Mouse (Mus musculus) retina, postnatal 7 days (tissue): ENCODE measurements around the gene Sfmbt1.

Experiments
- DNase-seq: peaks from one replicate; pipeline ENCODE4 v3.0.0-alpha.2; 2012; ENCODE audit warnings: low read depth, low spot score

The Sfmbt1 gene

DNA sequence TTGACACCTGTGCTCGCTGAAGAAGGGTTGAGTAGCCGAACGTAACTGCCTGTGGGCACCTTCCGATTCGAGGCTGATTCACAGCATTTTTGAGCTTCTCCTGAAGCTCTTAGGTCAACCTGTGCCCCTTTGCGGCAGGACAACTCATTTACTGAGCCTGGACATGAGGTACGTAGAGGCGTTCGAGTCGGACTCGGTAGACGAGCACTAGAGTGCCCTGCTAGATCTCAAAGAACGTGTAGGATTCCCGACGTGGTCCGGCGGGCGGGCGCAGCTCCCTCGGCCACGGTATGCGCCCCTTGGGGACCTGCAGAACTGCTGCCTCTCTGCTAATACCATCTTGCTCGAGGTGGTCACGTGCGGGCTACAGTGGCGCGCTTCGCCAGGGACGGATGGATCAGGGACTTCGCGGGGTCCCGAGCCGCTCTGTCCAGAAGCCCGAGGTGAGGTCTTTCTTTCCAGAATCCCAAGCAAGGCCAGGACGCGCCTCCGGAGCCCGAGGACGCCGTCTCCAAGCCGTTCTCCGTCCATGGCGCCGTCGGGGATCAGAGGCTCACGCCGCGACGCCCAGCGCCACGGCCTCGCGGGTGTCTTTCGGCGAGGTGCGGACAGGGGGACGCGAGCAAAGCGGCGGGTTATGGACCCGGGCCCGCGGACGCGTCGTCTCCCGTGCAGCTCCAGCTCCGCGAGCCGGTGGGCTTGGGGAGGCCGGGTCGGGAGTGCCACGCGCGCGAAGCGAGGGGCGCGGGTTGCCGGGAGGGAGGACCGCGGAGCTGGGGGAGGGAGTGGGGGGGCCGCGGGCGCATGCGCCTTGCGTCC lies at the start of gene Sfmbt1:
Gene Sfmbt1, plus strand, starts transcription at position 51 of the 819 bp plus-strand sequence.
- no peak for DNase-seq

GRCm38 (mm10) chr14:30666061-30666460 lies 48.6 kb upstream of the Sfmbt1 start:
- no peak for DNase-seq

GRCm38 (mm10) chr14:30666604-30667003 lies 48.0 kb upstream of the Sfmbt1 start:
- no peak for DNase-seq

GRCm38 (mm10) chr14:30670161-30670560 lies 44.5 kb upstream of the Sfmbt1 start:
- no peak for DNase-seq

GRCm38 (mm10) chr14:30671095-30671985 lies 43.3 kb upstream of the Sfmbt1 start:
- no peak for DNase-seq

GRCm38 (mm10) chr14:30671986-30672312 lies 42.7 kb upstream of the Sfmbt1 start:
- peak; percentile 81 for DNase-seq

DNA sequence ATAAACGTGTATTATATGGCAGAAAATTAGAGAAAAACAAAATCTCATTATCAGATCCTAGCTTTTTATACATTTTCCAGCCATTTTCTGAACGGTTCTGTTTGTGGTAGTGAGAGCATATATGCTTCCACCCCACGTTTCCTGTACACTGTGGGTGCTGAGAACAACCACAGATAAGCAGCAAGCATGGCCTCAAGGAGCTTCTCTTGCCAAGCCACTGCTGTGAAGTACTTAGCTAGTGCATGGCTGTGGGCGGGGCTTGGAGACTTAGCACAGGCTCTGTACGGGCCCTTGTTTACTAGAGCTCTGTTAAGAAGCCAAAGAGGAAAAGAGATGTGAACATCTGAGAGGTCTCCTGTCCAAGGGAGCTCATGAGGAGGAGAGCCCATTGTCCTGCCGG lies 39.7 kb upstream of the Sfmbt1 start:
- no peak for DNase-seq

GRCm38 (mm10) chr14:30682131-30682530 lies 32.5 kb upstream of the Sfmbt1 start:
- DNase-seq, result no peak

- DNase-seq, result no peak
Measured at GRCm38 (mm10) chr14:30690685-30691084, 24.0 kb upstream of the Sfmbt1 start.

DNA sequence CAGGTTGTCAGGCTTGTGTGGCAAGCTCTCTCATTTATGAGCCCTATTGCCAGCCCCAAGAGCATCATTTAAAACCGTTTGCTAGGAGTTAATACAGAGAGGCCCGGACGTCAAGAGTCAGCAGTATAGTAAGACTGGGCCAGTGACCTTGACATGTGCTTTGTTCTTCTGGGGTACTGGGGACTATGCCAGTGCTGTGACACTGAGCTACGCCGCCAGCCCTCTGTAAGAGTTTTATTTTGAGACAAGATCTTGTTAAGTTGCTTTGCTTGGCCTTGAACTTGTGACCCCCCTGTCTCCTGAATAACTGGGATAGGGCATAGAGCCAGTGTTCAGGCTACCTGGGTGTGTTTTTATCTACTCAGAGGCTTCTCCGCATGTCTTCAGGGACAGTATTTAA lies 22.2 kb upstream of the Sfmbt1 start:
- DNase-seq, result no peak

- DNase-seq, result no peak
Measured at GRCm38 (mm10) chr14:30694786-30695185, 19.9 kb upstream of the Sfmbt1 start.

DNA sequence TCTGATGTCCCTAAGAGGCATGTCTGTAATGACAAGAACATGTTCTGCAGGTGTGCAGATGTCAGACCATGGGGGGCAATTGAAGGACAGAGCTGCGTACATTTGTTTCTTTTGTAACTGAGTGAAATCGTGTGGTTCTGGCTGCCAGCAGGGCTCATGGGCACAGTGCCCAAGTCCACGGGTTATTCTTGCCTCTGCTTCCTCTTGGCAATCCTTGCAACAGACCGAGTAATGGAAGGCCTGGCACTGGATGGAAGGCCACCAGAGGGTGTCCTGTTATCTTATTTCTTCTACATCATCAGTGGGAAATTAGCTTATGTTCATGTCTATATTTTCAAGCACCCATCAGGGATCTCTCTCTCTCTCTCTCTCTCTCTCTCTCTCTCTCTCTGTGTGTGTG lies 19.0 kb upstream of the Sfmbt1 start:
- no peak for DNase-seq

GRCm38 (mm10) chr14:30697407-30698052 lies 17.1 kb upstream of the Sfmbt1 start:
- no peak for DNase-seq

DNA sequence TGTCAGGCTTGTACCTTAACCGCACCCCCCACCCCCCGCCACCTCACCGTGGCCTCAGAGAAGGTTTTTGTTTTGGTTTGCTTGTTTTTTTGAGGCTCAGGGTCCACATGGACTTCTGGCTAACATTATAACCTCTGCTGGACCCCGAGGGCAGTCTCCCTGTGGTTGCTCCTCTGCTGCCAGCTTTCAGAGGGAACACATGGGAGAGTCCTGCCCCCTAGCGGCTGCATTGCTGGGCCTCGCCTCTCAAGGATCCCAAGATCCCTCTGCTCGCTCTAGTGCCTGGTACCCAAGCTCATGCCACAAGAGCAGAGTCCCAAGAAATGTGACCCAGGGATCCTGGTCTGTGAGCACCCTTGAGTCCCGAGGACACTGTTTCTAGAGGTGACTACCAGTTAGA lies 15.0 kb upstream of the Sfmbt1 start:
- DNase-seq, result peak; percentile 24

- DNase-seq, result no peak
Measured at GRCm38 (mm10) chr14:30702512-30702911, 12.1 kb upstream of the Sfmbt1 start.

DNA sequence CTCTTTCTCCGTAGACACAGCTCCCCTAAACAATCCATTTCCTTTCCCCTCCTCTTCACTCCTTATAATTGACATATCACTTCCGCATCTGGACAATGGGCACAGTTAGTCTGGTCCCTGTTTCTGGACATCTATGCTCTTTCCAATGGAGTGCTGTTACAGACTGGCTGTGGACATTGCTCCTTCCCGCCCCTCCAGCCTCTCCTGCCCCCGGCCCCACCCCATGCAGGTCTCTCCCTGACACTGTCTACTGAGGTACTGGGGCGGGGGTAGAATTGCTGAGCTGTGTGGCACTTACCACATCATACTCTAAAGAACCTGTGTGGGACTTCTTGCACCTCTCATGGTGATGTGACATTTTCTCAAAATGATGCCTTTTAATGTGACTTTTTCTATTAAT lies 11.6 kb upstream of the Sfmbt1 start:
- no peak for DNase-seq

DNA sequence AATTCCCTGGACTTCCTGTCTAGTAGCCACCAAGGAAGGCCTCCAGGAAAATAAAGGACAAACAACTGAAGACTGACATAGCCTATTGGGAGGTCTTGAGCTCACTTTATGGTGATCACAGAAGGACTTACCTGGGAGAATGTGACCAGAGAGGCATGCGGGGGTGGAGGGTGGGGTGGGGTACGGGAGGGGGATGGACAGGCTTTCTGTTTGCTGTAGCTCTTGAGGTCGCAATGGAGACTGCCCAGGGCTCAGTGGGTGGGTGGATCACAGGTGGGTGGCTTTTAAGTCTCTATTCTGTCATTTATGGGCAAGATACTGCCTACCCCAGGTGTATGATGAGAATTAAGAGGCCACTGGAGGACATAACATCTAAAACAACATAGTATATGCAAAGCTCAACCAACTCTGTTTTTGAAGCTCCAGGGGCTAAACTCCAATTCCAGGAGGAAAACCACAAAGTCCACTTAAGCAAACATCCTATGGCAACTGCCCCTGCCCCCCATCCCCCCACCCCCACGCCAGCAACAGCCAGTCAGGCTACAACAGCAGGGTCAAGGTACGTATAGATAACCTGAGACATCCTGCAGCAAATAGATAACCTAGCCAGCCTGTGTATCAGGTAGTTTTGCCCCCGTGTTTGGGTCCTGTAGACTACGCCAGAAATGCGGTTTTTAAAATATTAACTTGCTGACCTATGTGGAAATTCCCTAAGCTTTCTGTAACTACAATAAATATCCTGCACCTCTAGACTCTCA lies 10.4 kb upstream of the Sfmbt1 start:
- no peak for DNase-seq

GRCm38 (mm10) chr14:30711892-30712291 lies 2.8 kb upstream of the Sfmbt1 start:
- no peak for DNase-seq

DNA sequence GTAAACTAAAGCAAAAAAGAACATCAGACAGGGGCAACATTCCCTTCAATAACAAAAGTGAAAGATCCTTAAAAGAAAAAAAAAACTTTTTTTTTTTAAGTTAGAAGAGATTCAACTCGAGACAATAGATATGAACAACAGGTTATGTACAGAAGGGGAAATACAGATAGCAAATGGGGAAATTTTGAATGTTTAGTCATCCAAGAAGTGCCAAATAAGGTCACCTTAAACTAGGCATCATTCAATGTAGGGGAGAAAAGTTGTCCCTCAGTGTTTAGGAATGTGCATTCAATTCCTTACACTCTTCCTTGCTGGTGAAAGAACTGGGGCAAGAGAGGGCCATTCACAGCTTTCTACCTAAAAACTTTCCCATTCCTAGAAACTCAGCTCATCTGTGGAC lies 880 bp upstream of the Sfmbt1 start:
- no peak for DNase-seq

- peak; percentile 83 for DNase-seq
Measured at GRCm38 (mm10) chr14:30715618-30716050, 985 bp downstream of the Sfmbt1 start.
